Mouse (Mus musculus) cerebellum, adult 2 months (tissue): Measurements from ENCODE around the gene Ccdc40. TPM values are rescaled to one million over a fixed set of nuclear protein-coding genes. Genes with fewer than 3 reads are reported as not detected.
A peak's percentile ranks its signal among the peaks of the same experiment; 100 is the strongest.
"Not testable (repeated sequence)": the region's sequence is repeated elsewhere in the genome, so short reads cannot be mapped to it uniquely, and the experiment has no call there.

Experiments used
- DNase-seq, 2 experiments: peaks; one replicate each; pipeline ENCODE4 v3.0.0; 2021
- H3K27ac ChIP-seq: fragments of 200-500 bp; 2 replicates; pipeline ENCODE4 v1.5.1; 2012; ENCODE audit warnings: low read length, control low read depth, inconsistent platforms; ENCODE audit not compliant: insufficient read depth
- H3K27me3 ChIP-seq: fragments of 200-500 bp; 2 replicates; pipeline ENCODE4 v1.6.1; 2012; ENCODE audit warnings: inconsistent platforms, mild to moderate bottlenecking, low read length, moderate library complexity; ENCODE audit not compliant: control insufficient read depth, insufficient read depth
- H3K4me1 ChIP-seq: fragments of 200-500 bp; 2 replicates; pipeline ENCODE4 v1.6.1; 2011; ENCODE audit warnings: low read length; ENCODE audit not compliant: control insufficient read depth, insufficient read depth
- H3K4me3 ChIP-seq: fragments of 200-500 bp; replicated peaks from 2 replicates; pipeline ENCODE3; 2011; ENCODE audit warnings: mild to moderate bottlenecking, low read depth, low read length, control low read depth; ENCODE audit not compliant: insufficient read depth
- CTCF ChIP-seq: fragments of 200-500 bp; IDR thresholded peaks from 2 replicates; pipeline ENCODE4 v1.5.1; 2011; ENCODE audit warnings: low read depth, mild to moderate bottlenecking, control low read depth, low read length, moderate library complexity, borderline replicate concordance; ENCODE audit not compliant: insufficient read depth
- POLR2A ChIP-seq: fragments of 200-500 bp; IDR thresholded peaks from 2 replicates; pipeline ENCODE4 v1.6.1; 2011; ENCODE audit warnings: low read length, control low read depth, borderline replicate concordance; ENCODE audit not compliant: insufficient read depth
- WGBS: fragments of 180-500 bp; shearing (Covaris S2); methylation state at CpG from one replicate; pipeline ENCODE4 v1.1.7; 2018; 5-methylcytosine and 5-hydroxymethylcytosine counted together
- polyA plus RNA-seq: library from polyadenylated mRNA; depleted of rRNA; stranded (reverse); fragments of >200 nt; gene quantifications from 2 replicates; pipeline ENCODE4 v1.2.3, GENCODE M21; 2012

Ccdc40 gene
- polyA plus RNA-seq, 1 experiment = 2.4 TPM

DNA sequence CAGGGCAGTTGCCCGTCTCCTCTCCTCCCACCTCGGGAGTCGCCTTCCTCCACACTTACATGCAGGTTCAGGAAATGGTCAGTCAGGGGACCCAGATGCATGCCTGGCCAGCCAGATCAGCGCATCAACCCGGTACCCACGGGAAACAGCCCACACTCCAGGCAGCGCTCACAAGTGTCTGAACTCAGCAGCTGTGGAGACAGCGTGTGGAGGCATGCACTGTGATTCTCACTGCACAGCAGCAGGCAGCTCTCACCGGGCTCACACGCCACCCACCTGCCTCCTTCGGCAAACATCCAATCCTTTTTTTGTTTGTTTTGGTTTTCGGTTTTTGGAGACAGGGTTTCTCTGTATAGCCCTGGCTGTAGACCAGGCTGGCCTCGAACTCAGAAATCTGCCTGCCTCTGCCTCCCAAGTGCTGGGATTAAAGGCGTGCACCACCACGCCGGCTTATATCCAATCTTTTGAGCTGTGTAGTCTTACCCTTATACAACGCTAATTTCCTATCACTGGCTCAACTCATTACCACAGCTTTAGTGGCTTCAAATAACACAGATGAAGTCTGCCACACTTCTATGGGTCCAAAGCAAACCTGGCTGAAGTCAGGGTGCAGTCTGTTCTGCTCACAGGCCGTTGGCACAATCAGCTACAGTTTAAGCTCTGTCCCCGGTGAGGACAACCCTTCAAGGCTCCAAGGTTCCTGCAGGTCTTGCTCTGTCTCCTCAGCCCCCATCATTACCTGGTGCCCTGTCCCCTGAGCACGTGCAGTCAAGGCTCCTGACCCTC, 59.0 kb downstream of the Ccdc40 start:
- WGBS = 80% methylated on average over 20 of the region's 20 CpGs
- Histone ChIP-seq H3K27ac (no peak overlapping the region), H3K4me3 (no peak overlapping the region), H3K27me3 (no peaks in the 10 kb centered on the region), H3K4me1 (peaks cover 3% of the 10 kb centered on the region; the same call in 1 of the 2 replicates)
- DNase-seq = peak in 1 of 2 experiments; percentile 75
- TF ChIP-seq CTCF = no peak
- no peak for TF ChIP-seq POLR2A

DNA sequence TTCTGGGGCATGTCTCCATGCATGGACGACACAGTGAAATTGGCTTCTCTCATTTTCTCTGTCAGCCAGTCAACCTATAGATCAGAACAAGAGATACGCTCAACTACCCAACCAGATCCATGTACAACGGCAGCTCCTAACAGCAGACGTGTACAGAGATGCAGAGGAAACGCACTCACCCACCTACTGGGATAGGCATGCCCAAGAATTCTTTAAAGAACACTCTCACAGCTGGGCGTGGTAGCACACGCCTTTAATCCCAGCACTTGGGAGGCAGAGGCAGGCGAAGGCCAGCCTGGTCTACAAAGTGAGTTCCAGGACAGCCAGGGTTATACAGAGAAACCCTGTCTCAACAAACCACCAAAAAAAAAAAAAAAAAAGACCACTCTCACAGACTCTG, 64.5 kb downstream of the Ccdc40 start:
- 94% methylated on average over 8 of the region's 8 CpGs for WGBS
- DNase-seq, H3K4me1 ChIP-seq, H3K4me3 ChIP-seq, H3K27me3 ChIP-seq, H3K27ac ChIP-seq: not testable (repeated sequence)

DNA sequence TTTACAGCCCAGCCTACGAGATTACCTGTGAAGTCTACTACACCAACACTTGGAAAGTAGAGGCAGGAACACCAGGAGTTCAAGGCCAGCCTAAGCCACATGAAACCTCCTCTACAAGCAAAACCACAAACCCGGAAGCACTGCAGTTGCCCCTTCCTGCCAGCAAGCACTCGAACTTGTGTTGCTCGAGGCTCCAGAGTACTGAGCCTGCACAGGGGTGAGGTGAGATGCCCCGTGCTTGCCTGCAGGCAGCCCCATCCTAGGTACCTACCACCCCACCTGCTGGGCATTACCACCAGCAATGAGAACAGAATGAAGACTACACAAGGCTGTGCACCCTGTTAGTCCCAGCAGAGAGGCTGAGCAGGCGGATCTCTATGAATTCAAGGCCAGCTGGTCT, 69.6 kb downstream of the Ccdc40 start:
- H3K4me1 ChIP-seq = no peaks in the 10 kb centered on the region; the same call in 1 of the 2 replicates
- DNase-seq = no peak
- no peak overlapping the region for H3K27ac ChIP-seq
- no peak for TF ChIP-seq CTCF
- no peak for TF ChIP-seq POLR2A
- 74% methylated on average over 6 of the region's 6 CpGs for WGBS
- no peak overlapping the region for H3K4me3 ChIP-seq
- no peaks in the 10 kb centered on the region for H3K27me3 ChIP-seq

DNA sequence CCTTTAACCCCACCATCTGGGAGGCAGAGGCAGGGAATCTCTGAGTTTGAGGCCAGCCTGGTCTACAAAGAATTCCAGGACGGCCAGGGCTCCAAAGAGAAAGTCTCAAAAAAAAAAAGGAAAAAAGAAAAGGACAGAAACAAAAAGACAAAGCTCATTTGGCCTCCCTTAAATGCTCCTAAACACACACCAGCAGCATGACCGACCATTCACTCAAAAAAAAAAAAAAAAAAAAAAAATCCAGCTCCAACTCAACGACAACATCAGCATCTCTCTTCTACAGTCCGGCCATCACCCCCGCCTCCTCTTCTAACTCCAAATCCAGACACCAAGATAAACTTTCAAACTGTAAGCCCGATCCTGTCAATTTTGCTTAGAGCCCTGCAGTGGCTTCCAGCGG, 70.5 kb downstream of the Ccdc40 start:
- H3K4me1 ChIP-seq = no peaks in the 10 kb centered on the region; the same call in 1 of the 2 replicates
- no peak overlapping the region for H3K27ac ChIP-seq
- no peak for DNase-seq
- H3K4me3 ChIP-seq = peak overlapping the region; percentile 97
- 2% methylated on average over 7 of the region's 7 CpGs for WGBS
- no peak for TF ChIP-seq POLR2A
- TF ChIP-seq CTCF = no peak
- no peaks in the 10 kb centered on the region for H3K27me3 ChIP-seq

DNA sequence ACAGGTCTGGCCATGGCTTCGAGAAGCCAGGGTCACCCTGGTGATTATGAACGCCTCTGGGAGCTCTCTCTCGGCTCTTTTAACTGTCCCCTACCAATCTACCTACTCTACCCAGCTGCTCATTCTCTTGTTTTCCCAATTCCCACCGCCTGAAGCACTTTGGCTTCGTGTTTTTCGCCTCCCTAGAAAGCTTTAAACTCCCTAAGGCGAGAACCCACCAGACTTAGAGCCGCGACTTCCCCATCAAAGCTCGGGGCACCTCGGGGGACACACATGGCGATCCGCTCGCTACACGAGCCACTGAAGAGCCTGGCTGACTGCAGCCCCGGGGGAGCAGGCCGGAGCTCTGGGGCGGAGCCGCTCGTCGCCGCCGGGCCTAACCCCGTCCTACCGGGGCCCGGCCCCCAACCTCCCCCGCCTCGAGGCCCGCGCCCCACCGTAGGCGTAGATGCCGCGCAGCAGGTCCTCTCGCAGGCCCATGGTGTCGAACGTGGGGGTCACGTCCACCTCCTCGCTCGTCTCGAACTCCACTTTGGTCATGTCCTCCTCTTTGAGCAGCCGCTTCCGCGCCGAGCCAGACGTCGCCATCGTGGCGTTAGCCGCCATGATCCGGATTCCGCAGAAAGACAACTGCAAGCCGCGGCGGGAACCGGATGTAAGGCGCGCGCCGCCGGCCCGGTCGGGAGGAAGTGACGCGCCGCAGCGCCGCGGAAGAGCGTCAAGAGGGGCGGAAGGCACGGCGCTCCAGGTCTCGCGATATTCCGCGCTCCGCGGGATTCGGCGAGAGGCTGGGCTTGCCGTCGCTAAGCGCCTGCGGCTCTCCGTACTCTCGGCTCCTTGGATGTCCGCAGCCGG, 71.2 kb downstream of the Ccdc40 start, which contains the start of gene Eif4a3:
Gene Eif4a3 (minus strand): TSS at position 699 of the 855 bp plus-strand sequence.
- H3K4me3 ChIP-seq = peak within 1 kb of the TSS; percentile 97
- peak within 1 kb of the TSS; percentile 74 for H3K27ac ChIP-seq
- H3K4me1 ChIP-seq = no peaks in the 10 kb centered on the region; the same call in 1 of the 2 replicates
- no peaks in the 10 kb centered on the region for H3K27me3 ChIP-seq
- under 1% methylated on average over 89 of the region's 89 CpGs for WGBS
- DNase-seq = peak; percentile 95 to 96
- peak; percentile 95; the same call in 1 of the 2 replicates for TF ChIP-seq POLR2A
- TF ChIP-seq CTCF = no peak

DNA sequence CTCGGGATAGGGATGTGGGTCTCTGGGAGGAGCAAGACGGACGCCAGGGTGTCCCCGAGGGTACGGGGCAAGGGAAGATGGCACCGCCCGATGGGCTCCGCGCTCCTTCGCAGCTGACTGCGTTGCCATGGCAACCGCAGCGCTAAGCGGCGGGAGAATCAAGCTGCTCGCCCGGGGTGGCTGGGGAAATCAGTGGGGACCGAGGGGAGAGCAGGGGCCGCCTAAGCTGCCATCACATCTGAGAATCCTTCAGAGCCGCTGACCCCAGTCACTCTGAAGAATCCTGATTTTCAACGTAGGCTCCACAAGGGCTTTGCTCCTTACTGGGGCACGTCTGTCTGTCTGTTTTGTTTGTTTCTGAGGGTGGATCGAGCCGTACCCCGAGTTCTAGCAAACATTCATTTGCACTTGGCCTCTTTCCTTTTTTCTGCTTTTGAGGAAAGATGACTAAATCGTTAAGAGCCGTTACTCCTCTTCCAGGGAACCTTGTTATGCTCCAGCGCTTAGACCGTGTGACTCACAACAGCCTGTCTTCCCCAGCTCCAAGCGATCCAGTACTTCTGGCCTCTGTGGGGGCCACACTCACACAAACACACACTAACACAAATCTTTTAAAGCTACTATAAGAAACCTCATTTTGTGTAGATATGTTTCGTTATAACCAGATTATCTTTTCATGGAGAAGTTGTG, 72.0 kb downstream of the Ccdc40 start:
- WGBS = 1% methylated on average over 31 of the region's 31 CpGs
- Histone ChIP-seq H3K27me3 (no peaks in the 10 kb centered on the region), H3K4me1 (no peaks in the 10 kb centered on the region; the same call in 1 of the 2 replicates), H3K27ac (peak overlapping the region; percentile 74), H3K4me3 (peak overlapping the region; percentile 97)
- TF ChIP-seq CTCF = no peak
- TF ChIP-seq POLR2A = no peak
- DNase-seq = no peak

DNA sequence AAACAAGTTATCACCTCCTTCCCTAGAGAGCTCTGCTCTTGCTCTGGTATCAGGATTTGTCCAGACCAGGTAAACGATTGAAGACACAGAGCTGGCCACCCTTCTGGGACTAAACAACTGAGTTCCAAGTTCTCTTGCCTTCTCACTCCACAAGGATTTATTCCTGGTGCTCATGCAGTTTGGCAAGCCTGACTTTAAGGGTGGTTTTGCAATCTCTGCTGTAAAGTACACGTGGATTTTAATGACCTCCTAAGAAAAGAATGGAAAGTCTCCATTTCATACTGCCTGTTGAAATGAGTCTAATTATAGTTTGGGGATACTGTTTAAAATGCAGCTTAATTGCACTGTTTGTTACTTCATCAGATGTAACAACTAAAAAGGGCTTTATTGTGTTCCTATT, 72.6 kb downstream of the Ccdc40 start:
- Histone ChIP-seq H3K4me3 (no peak overlapping the region), H3K4me1 (no peaks in the 10 kb centered on the region; the same call in 1 of the 2 replicates), H3K27ac (no peak overlapping the region), H3K27me3 (no peaks in the 10 kb centered on the region)
- WGBS = 24% methylated on average over 2 of the region's 2 CpGs
- TF ChIP-seq POLR2A (no peak), CTCF (no peak)
- no peak for DNase-seq
